Mouse (Mus musculus) brown adipose tissue, adult 24 weeks (tissue): ENCODE results near the gene Med10. TPM values are rescaled to one million over a fixed set of nuclear protein-coding genes. Genes with fewer than 3 reads are reported as not detected.

Experiments
- H3K27ac ChIP-seq: fragments of 200-500 bp; replicated peaks from 2 replicates; pipeline ENCODE4 v1.5.1; 2012; ENCODE audit warnings: low read depth, mild to moderate bottlenecking, low read length
- H3K4me1 ChIP-seq: fragments of 200-500 bp; 2 replicates; pipeline ENCODE4 v1.6.1; 2012; ENCODE audit warnings: low read length, mixed read lengths; ENCODE audit not compliant: control insufficient read depth, insufficient read depth, insufficient read length
- H3K4me3 ChIP-seq: fragments of 200-500 bp; 2 replicates; pipeline ENCODE4 v1.5.1; 2012; ENCODE audit warnings: low read depth, mild to moderate bottlenecking, low read length, moderate library complexity; ENCODE audit not compliant: insufficient read depth
- polyA plus RNA-seq: library from polyadenylated mRNA; stranded (reverse); fragments of >200 nt; gene quantifications from 2 replicates; pipeline ENCODE4 v1.2.4, GENCODE M21; 2012; ENCODE audit not compliant: missing spikeins, insufficient read depth, insufficient read length

The Med10 gene
- polyA plus RNA-seq, 1 experiment: 89.3 TPM

- H3K27ac ChIP-seq: no peak overlapping the region
- no peaks in the 10 kb centered on the region for H3K4me1 ChIP-seq
- no peak overlapping the region for H3K4me3 ChIP-seq
These were observed 62.7 kb downstream of the Med10 start for GRCm38 (mm10) chr13:69864911-69865310.

Other genes starting within 250 kb of the Med10 start
- 1.0 and 1.4 TPM in 2 replicates for gene Srd5a1, start 191.0 kb upstream of the Med10 start, polyA plus RNA-seq
- gene Ube2ql1, start 62.5 kb upstream of the Med10 start, polyA plus RNA-seq: 5.2 and 20.3 TPM in 2 replicates